Mouse (Mus musculus): ENCODE data around the gene Pim2. TPM values are rescaled to one million over a fixed set of nuclear protein-coding genes. Genes with fewer than 3 reads are reported as not detected.
A peak's percentile ranks its signal among the peaks of the same experiment; 100 is the strongest.

Gene Pim2
- polyA plus RNA-seq, 1 experiment from 2014 or later, result 22.4 TPM

DNA sequence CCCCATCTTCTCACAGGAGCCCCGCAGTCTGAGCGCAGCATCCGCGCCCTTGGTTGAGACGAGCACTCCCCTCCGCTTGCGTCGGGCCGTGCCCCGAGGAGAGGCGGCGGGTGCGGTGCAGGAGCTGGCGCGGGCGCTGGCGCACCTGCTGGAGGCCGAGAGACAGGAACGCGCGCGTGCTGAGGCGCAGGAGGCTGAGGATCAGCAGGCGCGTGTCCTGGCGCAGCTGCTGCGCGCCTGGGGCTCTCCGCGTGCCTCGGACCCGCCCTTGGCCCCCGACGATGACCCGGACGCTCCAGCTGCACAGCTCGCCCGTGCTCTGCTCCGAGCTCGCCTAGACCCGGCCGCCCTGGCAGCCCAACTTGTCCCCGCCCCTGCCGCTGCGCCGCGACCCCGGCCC, 44.0 kb downstream of the Pim2 start:
- H3K27ac ChIP-seq (ENCODE audit: low read length), result no peak overlapping the region
- H3K9ac ChIP-seq (replicated peaks; ENCODE audit: low read depth, low read length), result peak overlapping the region; percentile 53
- H3K4me1 ChIP-seq (replicated peaks; ENCODE audit: control insufficient read depth, insufficient read depth, low read length), result peaks cover 7% of the 10 kb centered on the region
- no peaks in the 10 kb centered on the region for H3K36me3 ChIP-seq (ENCODE audit: control insufficient read depth, insufficient read depth)
- no peak for ATAC-seq
- WGBS, result 11% methylated on average over 45 of the region's 48 CpGs
- H3K27me3 ChIP-seq (replicated peaks; ENCODE audit: control insufficient read depth, insufficient read depth, low read length), result peaks cover 3% of the 10 kb centered on the region; the same call in 1 of the 2 replicates
- H3K4me3 ChIP-seq (replicated peaks; ENCODE audit: low read length), result peak overlapping the region; percentile 56
- H3K4me2 ChIP-seq (ENCODE audit: low read length), result peak overlapping the region; percentile 58
- no peaks in the 10 kb centered on the region for H3K9me3 ChIP-seq (ENCODE audit: control insufficient read depth, low read length)

DNA sequence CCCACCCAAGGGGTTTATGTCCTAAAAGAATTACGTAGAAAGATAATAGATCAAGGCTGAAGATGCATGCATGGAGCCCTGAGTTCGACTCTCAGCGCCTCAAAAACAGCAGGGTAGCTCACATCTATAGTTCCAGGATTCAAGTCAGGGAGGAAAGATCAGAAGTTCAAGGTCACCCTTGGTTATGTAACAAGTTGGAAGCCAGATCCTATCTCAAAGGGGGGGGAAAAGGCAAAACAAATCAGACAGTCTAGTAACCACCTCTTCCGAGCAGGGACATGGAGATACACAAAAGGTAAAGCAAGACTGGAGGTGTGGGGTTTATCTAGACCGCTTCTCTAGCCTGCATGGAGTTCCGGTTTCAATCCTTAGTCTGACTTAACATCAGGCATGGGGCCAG, 48.2 kb downstream of the Pim2 start:
- Histone ChIP-seq H3K9me3 (ENCODE audit: control insufficient read depth, low read length) (no peaks in the 10 kb centered on the region), H3K36me3 (ENCODE audit: control insufficient read depth, insufficient read depth) (peaks cover 4% of the 10 kb centered on the region), H3K4me2 (ENCODE audit: low read length) (no peak overlapping the region), H3K27ac (ENCODE audit: low read length) (no peak overlapping the region), H3K4me3 (replicated peaks; ENCODE audit: low read length) (no peak overlapping the region), H3K4me1 (replicated peaks; ENCODE audit: control insufficient read depth, insufficient read depth, low read length) (peaks cover 7% of the 10 kb centered on the region), H3K27me3 (replicated peaks; ENCODE audit: control insufficient read depth, insufficient read depth, low read length) (peaks cover 3% of the 10 kb centered on the region; the same call in 1 of the 2 replicates), H3K9ac (replicated peaks; ENCODE audit: low read depth, low read length) (no peak overlapping the region)
- ATAC-seq, result no peak
- WGBS, result 82% methylated on average over 6 of the region's 6 CpGs

DNA sequence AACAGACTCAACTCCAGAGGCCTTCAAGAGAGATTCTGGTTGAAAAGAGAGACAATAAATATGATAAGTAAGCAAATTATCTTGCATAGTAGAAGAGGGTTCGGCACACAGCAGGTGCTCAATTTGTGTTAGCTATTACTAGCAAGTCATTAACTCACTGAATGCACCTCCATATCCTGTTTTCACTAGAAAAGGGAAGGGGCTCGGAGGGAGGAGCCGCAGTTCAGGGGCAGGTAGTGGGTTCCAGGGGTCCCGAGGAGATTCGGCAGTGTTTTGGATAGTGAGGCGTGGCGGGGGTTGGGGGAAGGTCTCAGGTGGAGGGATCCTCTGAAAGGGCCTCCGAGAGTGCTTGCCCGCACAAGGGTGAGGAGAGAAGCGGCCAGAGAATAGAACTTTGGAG, 49.1 kb downstream of the Pim2 start:
- Histone ChIP-seq H3K36me3 (ENCODE audit: control insufficient read depth, insufficient read depth) (peaks cover 6% of the 10 kb centered on the region), H3K4me3 (replicated peaks; ENCODE audit: low read length) (no peak overlapping the region), H3K9me3 (ENCODE audit: control insufficient read depth, low read length) (no peaks in the 10 kb centered on the region), H3K27me3 (replicated peaks; ENCODE audit: control insufficient read depth, insufficient read depth, low read length) (no peaks in the 10 kb centered on the region), H3K4me1 (replicated peaks; ENCODE audit: control insufficient read depth, insufficient read depth, low read length) (peaks cover 7% of the 10 kb centered on the region), H3K4me2 (ENCODE audit: low read length) (no peak overlapping the region), H3K27ac (ENCODE audit: low read length) (no peak overlapping the region), H3K9ac (replicated peaks; ENCODE audit: low read depth, low read length) (no peak overlapping the region)
- WGBS, result 29% methylated on average over 10 of the region's 10 CpGs
- ATAC-seq, result no peak

DNA sequence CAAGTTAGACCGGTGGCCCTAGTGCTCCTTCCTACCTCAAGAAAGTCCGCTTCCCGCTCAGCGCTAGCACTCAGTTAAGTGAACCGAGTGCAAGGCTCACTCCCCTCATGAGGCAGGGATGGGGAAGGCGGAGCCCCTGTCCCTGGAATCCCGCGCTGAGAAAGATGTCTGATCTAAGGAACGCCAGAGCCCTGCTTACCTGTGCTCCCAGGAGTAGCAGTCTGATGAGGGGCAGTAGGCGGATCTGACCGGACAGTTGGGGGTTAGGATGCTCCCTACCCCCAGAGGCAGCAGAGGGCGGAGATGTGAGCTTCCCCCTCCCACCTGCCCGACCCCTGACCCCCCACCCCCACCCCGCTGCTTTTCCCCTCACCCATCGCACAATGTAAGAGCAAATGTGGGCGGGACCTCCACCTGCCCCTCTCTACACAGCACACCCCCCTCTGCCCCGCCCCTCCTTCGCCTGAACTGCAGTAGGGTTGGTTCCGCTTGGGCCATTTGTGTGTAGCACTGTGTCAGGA, 50.3 kb downstream of the Pim2 start, which contains the start of gene Eras:
Eras (minus strand) TSS at position 338 of the 521 bp plus-strand sequence.
- H3K9ac ChIP-seq (replicated peaks; ENCODE audit: low read depth, low read length), result no peak within 1 kb of the TSS
- no peak within 1 kb of the TSS for H3K27ac ChIP-seq (ENCODE audit: low read length)
- no peaks in the 10 kb centered on the region for H3K4me1 ChIP-seq (replicated peaks; ENCODE audit: control insufficient read depth, insufficient read depth, low read length)
- ATAC-seq, result no peak
- WGBS, result 24% methylated on average over 19 of the region's 19 CpGs
- no peak within 1 kb of the TSS for H3K4me2 ChIP-seq (ENCODE audit: low read length)
- no peaks in the 10 kb centered on the region for H3K9me3 ChIP-seq (ENCODE audit: control insufficient read depth, low read length)
- H3K4me3 ChIP-seq (replicated peaks; ENCODE audit: low read length), result no peak within 1 kb of the TSS
- no peaks in the 10 kb centered on the region for H3K27me3 ChIP-seq (replicated peaks; ENCODE audit: control insufficient read depth, insufficient read depth, low read length)
- peaks cover 6% of the 10 kb centered on the region for H3K36me3 ChIP-seq (ENCODE audit: control insufficient read depth, insufficient read depth)

Other genes with a start within 250 kb of the Pim2 start
- 120 and 161 TPM in 2 replicates for gene Syp, start 239.8 kb upstream of the Pim2 start, polyA plus RNA-seq (2015; fragmentation: Nextera tagmentation; extraction: Ambion mirVana)
- 1.5 and 1.6 TPM in 2 replicates for gene Prickle3, start 221.0 kb upstream of the Pim2 start, polyA plus RNA-seq (2015; fragmentation: Nextera tagmentation; extraction: Ambion mirVana)
- gene Plp2, start 206.9 kb upstream of the Pim2 start, polyA plus RNA-seq (2015; fragmentation: Nextera tagmentation; extraction: Ambion mirVana), result 35.1 and 41.7 TPM in 2 replicates
- 0.19 and 0.61 TPM in 2 replicates for gene Magix, start 197.0 kb upstream of the Pim2 start, polyA plus RNA-seq (2015; fragmentation: Nextera tagmentation; extraction: Ambion mirVana)
- 53.2 and 53.5 TPM in 2 replicates for gene Gpkow, start 181.1 kb upstream of the Pim2 start, polyA plus RNA-seq (2015; fragmentation: Nextera tagmentation; extraction: Ambion mirVana)
- gene Wdr45, start 163.9 kb upstream of the Pim2 start, polyA plus RNA-seq (2015; fragmentation: Nextera tagmentation; extraction: Ambion mirVana), result 36.7 and 40.5 TPM in 2 replicates
- 0.71 TPM in 1 of 2 replicates, not detected in the other for gene Gm45208, start 156.0 kb upstream of the Pim2 start, polyA plus RNA-seq (2015; fragmentation: Nextera tagmentation; extraction: Ambion mirVana)
- 112 and 119 TPM in 2 replicates for gene Praf2, start 149.8 kb upstream of the Pim2 start, polyA plus RNA-seq (2015; fragmentation: Nextera tagmentation; extraction: Ambion mirVana)
- gene Ccdc120, start 127.4 kb upstream of the Pim2 start, polyA plus RNA-seq (2015; fragmentation: Nextera tagmentation; extraction: Ambion mirVana), result 50.0 and 64.2 TPM in 2 replicates
- 20.4 and 21.9 TPM in 2 replicates for gene Tfe3, start 115.7 kb upstream of the Pim2 start, polyA plus RNA-seq (2015; fragmentation: Nextera tagmentation; extraction: Ambion mirVana)
- 72.6 and 81.9 TPM in 2 replicates for gene Gripap1, start 88.5 kb upstream of the Pim2 start, polyA plus RNA-seq (2015; fragmentation: Nextera tagmentation; extraction: Ambion mirVana)
- gene Kcnd1, start 56.0 kb upstream of the Pim2 start, polyA plus RNA-seq (2015; fragmentation: Nextera tagmentation; extraction: Ambion mirVana), result 2.8 and 4.0 TPM in 2 replicates
- 49.9 and 54.1 TPM in 2 replicates for gene Otud5, start 36.9 kb upstream of the Pim2 start, polyA plus RNA-seq (2015; fragmentation: Nextera tagmentation; extraction: Ambion mirVana)
- gene Slc35a2, start 5.8 kb downstream of the Pim2 start, polyA plus RNA-seq (2015; fragmentation: Nextera tagmentation; extraction: Ambion mirVana), result 39.4 and 46.0 TPM in 2 replicates
- 218 and 223 TPM in 2 replicates for gene Pqbp1, start 21.0 kb downstream of the Pim2 start, polyA plus RNA-seq (2015; fragmentation: Nextera tagmentation; extraction: Ambion mirVana)
- 134 and 155 TPM in 2 replicates for gene Timm17b, start 21.1 kb downstream of the Pim2 start, polyA plus RNA-seq (2015; fragmentation: Nextera tagmentation; extraction: Ambion mirVana)
- gene Gm10491, start 29.6 kb downstream of the Pim2 start, polyA plus RNA-seq (2015; fragmentation: Nextera tagmentation; extraction: Ambion mirVana), result not detected in 2 replicates
- gene Gm10490, start 31.3 kb downstream of the Pim2 start, polyA plus RNA-seq (2015; fragmentation: Nextera tagmentation; extraction: Ambion mirVana), result not detected in 2 replicates
- 101 and 151 TPM in 2 replicates for gene Pcsk1n, start 41.6 kb downstream of the Pim2 start, polyA plus RNA-seq (2015; fragmentation: Nextera tagmentation; extraction: Ambion mirVana)
- gene Eras, start 50.3 kb downstream of the Pim2 start, polyA plus RNA-seq (2015; fragmentation: Nextera tagmentation; extraction: Ambion mirVana), result not detected in 2 replicates
- gene Hdac6, start 69.6 kb downstream of the Pim2 start, polyA plus RNA-seq (2015; fragmentation: Nextera tagmentation; extraction: Ambion mirVana), result 53.2 and 59.8 TPM in 2 replicates
- not detected in 2 replicates for gene Gata1, start 99.8 kb downstream of the Pim2 start, polyA plus RNA-seq (2015; fragmentation: Nextera tagmentation; extraction: Ambion mirVana)
- gene Glod5, start 140.2 kb downstream of the Pim2 start, polyA plus RNA-seq (2015; fragmentation: Nextera tagmentation; extraction: Ambion mirVana), result 0.33 and 0.39 TPM in 2 replicates
- 48.1 and 48.6 TPM in 2 replicates for gene Suv39h1, start 196.5 kb downstream of the Pim2 start, polyA plus RNA-seq (2015; fragmentation: Nextera tagmentation; extraction: Ambion mirVana)
- not detected in 2 replicates for gene Was, start 212.2 kb downstream of the Pim2 start, polyA plus RNA-seq (2015; fragmentation: Nextera tagmentation; extraction: Ambion mirVana)

Measured in forebrain, embryonic 16.5 days (tissue).